Mouse (Mus musculus): Measurements from ENCODE around the gene Tnpo3. TPM values are rescaled to one million over a fixed set of nuclear protein-coding genes. Genes with fewer than 3 reads are reported as not detected.

Tnpo3 gene
- polyA plus RNA-seq (2015; fragmentation: Nextera tagmentation; extraction: Ambion mirVana) = 27.9 and 40.3 TPM in 2 replicates

GRCm38 (mm10) chr6:29609111-29610019 is at the start of gene Tnpo3:
Tnpo3 (minus strand) TSS chr6:29609887.

DNA sequence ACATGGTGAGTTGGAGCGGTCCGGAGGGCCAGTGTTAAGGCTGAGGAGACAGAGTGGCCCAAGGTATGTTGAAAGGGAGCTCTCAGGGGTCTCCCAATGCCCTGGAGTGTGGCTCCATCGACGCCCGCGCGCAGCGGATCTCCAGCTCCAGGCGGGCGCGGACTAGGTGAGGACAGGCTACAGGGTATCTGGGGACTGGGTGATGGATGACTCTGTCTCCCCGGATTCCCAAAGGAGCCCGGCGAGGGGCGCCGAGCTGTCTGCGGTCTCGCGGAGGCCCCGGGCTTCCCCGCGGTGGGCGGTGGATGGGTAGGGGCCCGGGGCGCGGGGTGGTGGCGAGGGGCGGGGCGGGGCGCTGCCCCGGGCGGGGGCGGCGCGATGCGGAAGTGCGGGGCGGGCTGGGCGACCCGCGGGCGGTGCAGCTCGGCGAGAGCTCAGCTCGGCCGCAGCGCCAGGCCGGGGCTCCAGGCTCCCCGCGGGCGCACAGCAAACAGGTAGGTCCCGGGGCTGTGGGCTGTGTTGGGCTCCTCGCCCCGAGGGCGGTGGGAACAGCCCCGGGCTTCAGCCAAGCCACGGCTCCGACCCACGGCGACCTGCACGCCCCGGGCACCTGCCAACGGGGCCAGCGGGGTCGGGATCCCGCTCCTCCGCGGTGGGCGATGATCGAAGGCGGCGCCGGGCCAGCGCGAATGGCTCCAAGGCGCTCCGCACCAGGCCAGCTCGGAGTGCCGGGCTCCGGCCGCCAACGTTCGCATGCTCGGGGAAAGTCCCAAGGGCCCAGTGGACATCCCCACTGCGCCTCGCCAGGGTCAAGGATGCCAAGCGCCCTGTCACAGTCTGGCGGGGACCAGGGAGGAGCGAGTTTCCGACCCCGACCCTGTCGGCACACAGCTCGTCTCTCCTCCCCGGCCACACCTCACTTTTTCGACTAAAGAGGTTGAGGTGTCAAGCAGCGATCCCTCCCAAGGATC is 83.1 kb downstream of the Tnpo3 start, which contains the start of gene Irf5:
Gene Irf5, plus strand, starts transcription at position 345 of the 971 bp plus-strand sequence.

GRCm38 (mm10) chr6:29507447-29508309 is 102.0 kb downstream of the Tnpo3 start, which contains the start of gene Kcp:
Kcp (minus strand) TSS chr6:29507952.

Other genes with a start within 250 kb of the Tnpo3 start
- 0.28 and 1.2 TPM in 2 replicates for gene Opn1sw, start 221.4 kb downstream of the Tnpo3 start, polyA plus RNA-seq (2015; fragmentation: Nextera tagmentation; extraction: Ambion mirVana)
- 8.8 and 13.6 TPM in 2 replicates for gene Ccdc136, start 213.6 kb downstream of the Tnpo3 start, polyA plus RNA-seq (2015; fragmentation: Nextera tagmentation; extraction: Ambion mirVana)
- gene Flnc, start 176.6 kb downstream of the Tnpo3 start, polyA plus RNA-seq (2015; fragmentation: Nextera tagmentation; extraction: Ambion mirVana) = 2.9 and 3.7 TPM in 2 replicates
- 380 and 427 TPM in 2 replicates for gene Atp6v1f, start 142.2 kb downstream of the Tnpo3 start, polyA plus RNA-seq (2015; fragmentation: Nextera tagmentation; extraction: Ambion mirVana)
- not detected in 2 replicates for gene Atp6v1fnb, start 138.4 kb downstream of the Tnpo3 start, polyA plus RNA-seq (2015; fragmentation: Nextera tagmentation; extraction: Ambion mirVana)
- 4.1 and 5.9 TPM in 2 replicates for gene Kcp, start 101.9 kb downstream of the Tnpo3 start, polyA plus RNA-seq (2015; fragmentation: Nextera tagmentation; extraction: Ambion mirVana)
- 6.1 and 6.5 TPM in 2 replicates for gene Irf5, start 83.3 kb downstream of the Tnpo3 start, polyA plus RNA-seq (2015; fragmentation: Nextera tagmentation; extraction: Ambion mirVana)
- gene Tspan33, start 84.3 kb upstream of the Tnpo3 start, polyA plus RNA-seq (2015; fragmentation: Nextera tagmentation; extraction: Ambion mirVana) = 7.1 and 10.0 TPM in 2 replicates
- gene Smo, start 125.6 kb upstream of the Tnpo3 start, polyA plus RNA-seq (2015; fragmentation: Nextera tagmentation; extraction: Ambion mirVana) = 33.1 and 37.0 TPM in 2 replicates
- gene Ahcyl2, start 158.1 kb upstream of the Tnpo3 start, polyA plus RNA-seq (2015; fragmentation: Nextera tagmentation; extraction: Ambion mirVana) = 17.8 and 37.1 TPM in 2 replicates